Mouse (Mus musculus) midbrain, embryonic 14.5 days (tissue): ENCODE data around the gene Abhd17c. TPM values are rescaled to one million over a fixed set of nuclear protein-coding genes. Genes with fewer than 3 reads are reported as not detected.

Experiments used
- ATAC-seq: fragments of 200-750 bp; cut with Nextera tagmentation; 2 replicates; pipeline ENCODE4 v1.8.0; 2017; ENCODE audit warnings: moderate number of reproducible peaks, moderate library complexity; ENCODE audit not compliant: low FRiP score, low TSS enrichment
- DNase-seq: peaks from one replicate; pipeline ENCODE4 v3.0.0-alpha.2; 2015
- H3K27ac ChIP-seq: fragments of 300-500 bp; sonication (generic); replicated peaks from 2 replicates; pipeline ENCODE4 v1.5.1; 2014; ENCODE audit warnings: mild to moderate bottlenecking, low read depth, low read length, moderate library complexity
- H3K27me3 ChIP-seq: fragments of 300-500 bp; sonication (generic); 2 replicates; pipeline ENCODE4 v1.6.1; 2014; ENCODE audit warnings: low read length, control low read depth, mixed read lengths; ENCODE audit not compliant: control insufficient read depth, insufficient read depth
- H3K36me3 ChIP-seq: fragments of 300-500 bp; sonication (generic); 2 replicates; pipeline ENCODE4 v1.6.1; 2014; ENCODE audit warnings: low read length, control low read depth; ENCODE audit not compliant: control insufficient read depth, insufficient read depth
- H3K4me1 ChIP-seq: fragments of 300-500 bp; sonication (generic); 2 replicates; pipeline ENCODE4 v1.6.1; 2014; ENCODE audit warnings: mild to moderate bottlenecking, antibody characterized with exemption, low read length, control low read depth; ENCODE audit not compliant: control insufficient read depth, insufficient read depth
- H3K4me2 ChIP-seq: fragments of 300-500 bp; sonication (generic); 2 replicates; pipeline ENCODE4 v1.6.1; 2014; ENCODE audit warnings: mild to moderate bottlenecking, low read length, moderate library complexity
- H3K4me3 ChIP-seq: fragments of 300-500 bp; sonication (generic); replicated peaks from 2 replicates; pipeline ENCODE4 v1.5.1; 2014; ENCODE audit warnings: low read depth, low read length
- H3K9ac ChIP-seq: fragments of 300-500 bp; sonication (generic); replicated peaks from 2 replicates; pipeline ENCODE4 v1.6.1; 2014; ENCODE audit warnings: mild to moderate bottlenecking, low read length, moderate library complexity
- H3K9me3 ChIP-seq: fragments of 300-500 bp; sonication (generic); 2 replicates; pipeline ENCODE4 v1.6.1; 2016; ENCODE audit warnings: low read length, control low read depth, mixed read lengths; ENCODE audit not compliant: control insufficient read depth
- WGBS: fragments of 180-500 bp; shearing (Covaris S2); extraction: QIAGEN DNeasy Blood & Tissue Kit; methylation state at CpG from one replicate; pipeline ENCODE4 v1.1.7; 2014; 5-methylcytosine and 5-hydroxymethylcytosine counted together
- polyA plus RNA-seq: library from polyadenylated mRNA; unstranded; fragments of >200 nt; fragmentation: Nextera tagmentation; extraction: Ambion mirVana; gene quantifications from 2 replicates; pipeline ENCODE4 v1.2.1, GENCODE M21; 2014

Abhd17c gene
- 50.3 and 55.7 TPM in 2 replicates for polyA plus RNA-seq

DNA sequence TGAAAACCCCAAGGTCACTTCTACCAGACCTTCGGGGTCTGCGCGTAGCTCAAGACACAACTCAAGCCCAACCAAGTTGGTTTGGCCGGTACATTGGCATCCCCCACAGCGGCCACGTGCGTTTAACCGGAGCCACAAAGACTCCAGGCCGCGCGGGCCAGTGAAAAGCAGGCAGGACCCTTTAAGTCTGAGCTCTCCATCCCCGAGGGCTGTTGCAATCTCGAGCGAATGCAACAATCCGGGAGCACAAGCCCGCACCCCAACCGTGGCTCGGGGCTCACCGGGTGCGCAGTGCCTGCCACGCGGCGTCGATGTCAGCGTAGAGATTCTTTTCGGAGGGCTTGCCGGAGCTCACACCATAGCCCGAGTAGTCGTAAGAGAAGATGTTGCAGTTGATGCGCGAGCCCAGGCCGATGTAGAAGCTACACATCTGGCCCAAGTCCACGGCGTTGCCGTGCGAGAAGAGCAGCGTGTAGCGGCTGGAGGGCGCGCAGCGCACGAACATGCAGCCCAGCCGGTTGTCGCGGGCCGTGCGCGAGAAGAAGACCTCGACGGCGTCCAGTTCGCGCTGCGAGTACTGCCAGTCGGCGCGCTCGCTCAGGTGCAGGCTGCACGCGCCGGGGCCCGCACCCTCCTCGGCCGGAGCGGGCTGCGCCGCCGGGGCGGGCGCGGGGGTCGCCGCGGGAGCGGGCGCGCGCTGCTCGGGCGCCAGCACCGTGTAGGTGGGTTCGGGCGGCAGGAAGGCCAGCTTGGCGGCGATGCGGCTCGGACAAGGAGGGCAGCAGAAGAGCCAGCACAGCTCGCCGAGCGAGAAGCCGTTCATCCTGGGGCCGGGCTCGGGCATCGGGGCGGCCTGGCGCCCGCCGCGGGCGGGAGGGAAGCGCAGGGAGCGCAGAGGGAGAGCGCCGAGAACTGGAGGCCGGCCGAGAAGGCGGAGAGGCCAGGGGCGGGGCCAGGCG lies at the start of gene Abhd17c:
Abhd17c (minus strand) TSS at position 893 of the 959 bp plus-strand sequence.
- H3K9me3 ChIP-seq, result no peaks in the 10 kb centered on the region
- ATAC-seq (peak; percentile 3), DNase-seq (peak; percentile 78)
- WGBS, result under 1% methylated on average over 101 of the region's 109 CpGs
- peak within 1 kb of the TSS; percentile 81 for H3K4me3 ChIP-seq
- no peaks in the 10 kb centered on the region for H3K27me3 ChIP-seq
- H3K36me3 ChIP-seq, result no peaks in the 10 kb centered on the region
- peak within 1 kb of the TSS; percentile 98 for H3K4me2 ChIP-seq
- H3K9ac ChIP-seq, result peak within 1 kb of the TSS; percentile 96
- peak within 1 kb of the TSS; percentile 97 for H3K27ac ChIP-seq
- H3K4me1 ChIP-seq, result peaks cover 36% of the 10 kb centered on the region

DNA sequence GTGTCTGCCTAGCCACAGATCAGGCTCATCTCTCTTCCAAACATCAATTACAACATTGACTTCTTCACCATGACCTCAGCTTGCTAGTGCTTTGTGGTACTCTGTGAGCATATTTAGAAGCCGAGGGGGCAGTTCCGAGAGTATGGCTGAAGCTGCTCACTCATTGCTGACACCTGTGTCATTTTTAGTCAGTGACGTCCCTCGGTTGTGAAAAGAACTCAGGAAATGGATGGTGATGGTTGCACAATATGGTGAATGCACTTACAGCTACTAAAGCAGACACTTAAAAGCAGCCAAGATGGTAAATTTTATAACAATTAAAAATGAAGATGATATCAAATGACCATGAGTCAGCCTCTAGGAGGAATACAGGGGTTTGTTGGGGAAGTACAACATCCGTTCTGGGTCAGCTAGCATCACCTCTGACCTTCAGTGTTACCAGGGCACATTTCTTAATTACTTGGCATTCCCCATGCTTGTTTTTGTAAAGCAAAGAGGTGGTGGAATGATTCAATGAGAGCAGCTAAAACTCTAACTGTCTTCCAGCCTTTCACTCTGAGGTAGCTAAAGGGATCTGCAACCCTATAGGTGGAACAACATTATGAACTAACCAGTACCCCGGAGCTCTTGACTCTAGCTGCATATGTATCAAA lies 45.6 kb upstream of the Abhd17c start:
- Histone ChIP-seq H3K4me1 (no peaks in the 10 kb centered on the region), H3K27ac (no peak overlapping the region), H3K4me3 (no peak overlapping the region), H3K4me2 (no peak overlapping the region), H3K9me3 (no peaks in the 10 kb centered on the region), H3K36me3 (no peaks in the 10 kb centered on the region), H3K9ac (no peak overlapping the region), H3K27me3 (no peaks in the 10 kb centered on the region)
- ATAC-seq, result no peak
- no peak for DNase-seq
- 85% methylated on average over 6 of the region's 6 CpGs for WGBS

DNA sequence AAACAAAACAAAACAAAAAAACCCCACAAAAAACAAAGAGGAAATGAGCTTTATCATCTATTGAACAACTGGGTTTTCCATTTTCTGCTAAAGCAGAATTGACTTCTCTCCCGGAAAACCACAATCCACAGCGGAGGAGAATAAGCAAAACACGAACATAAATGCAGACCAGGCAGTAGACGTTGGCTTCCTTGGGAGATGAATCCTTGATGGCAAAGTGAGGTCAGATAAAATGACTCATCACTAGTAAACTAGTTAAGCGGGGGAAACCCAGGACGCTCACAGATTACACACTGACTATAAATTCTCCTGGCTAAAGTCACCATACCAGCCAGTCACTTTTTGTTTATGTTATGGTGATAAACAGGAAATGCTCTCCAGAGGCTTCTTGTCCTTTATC lies 44.5 kb upstream of the Abhd17c start:
- no peaks in the 10 kb centered on the region for H3K36me3 ChIP-seq
- H3K4me1 ChIP-seq, result no peaks in the 10 kb centered on the region
- H3K4me3 ChIP-seq, result no peak overlapping the region
- no peak overlapping the region for H3K9ac ChIP-seq
- ATAC-seq (no peak), DNase-seq (no peak)
- H3K27me3 ChIP-seq, result no peaks in the 10 kb centered on the region
- WGBS, result 93% methylated on average over 6 of the region's 6 CpGs
- no peak overlapping the region for H3K27ac ChIP-seq
- H3K4me2 ChIP-seq, result no peak overlapping the region
- no peaks in the 10 kb centered on the region for H3K9me3 ChIP-seq

DNA sequence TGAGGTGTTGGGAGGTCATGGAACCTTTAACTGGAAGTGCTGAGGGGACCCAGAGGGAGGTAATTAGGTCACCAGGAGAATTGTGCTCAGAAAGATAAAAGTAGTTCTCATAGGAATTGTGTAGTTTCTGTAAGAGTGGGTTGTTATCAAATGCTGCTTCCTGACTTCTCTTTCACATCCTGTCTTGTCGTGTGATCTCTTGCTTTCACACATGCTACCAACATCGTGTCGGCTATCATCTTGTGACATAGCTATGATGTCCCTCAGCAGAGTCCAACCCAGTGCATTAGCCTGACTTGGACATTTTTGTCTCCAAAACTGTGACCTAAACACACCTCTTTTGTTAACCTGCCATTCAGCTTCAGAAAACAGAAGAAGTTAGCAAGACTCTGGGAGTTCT lies 40.6 kb upstream of the Abhd17c start:
- 89% methylated on average over 3 of the region's 3 CpGs for WGBS
- Histone ChIP-seq H3K9ac (no peak overlapping the region), H3K27ac (no peak overlapping the region), H3K36me3 (no peaks in the 10 kb centered on the region), H3K27me3 (no peaks in the 10 kb centered on the region), H3K4me1 (no peaks in the 10 kb centered on the region), H3K4me3 (no peak overlapping the region), H3K9me3 (no peaks in the 10 kb centered on the region), H3K4me2 (no peak overlapping the region)
- DNase-seq (no peak), ATAC-seq (no peak)

DNA sequence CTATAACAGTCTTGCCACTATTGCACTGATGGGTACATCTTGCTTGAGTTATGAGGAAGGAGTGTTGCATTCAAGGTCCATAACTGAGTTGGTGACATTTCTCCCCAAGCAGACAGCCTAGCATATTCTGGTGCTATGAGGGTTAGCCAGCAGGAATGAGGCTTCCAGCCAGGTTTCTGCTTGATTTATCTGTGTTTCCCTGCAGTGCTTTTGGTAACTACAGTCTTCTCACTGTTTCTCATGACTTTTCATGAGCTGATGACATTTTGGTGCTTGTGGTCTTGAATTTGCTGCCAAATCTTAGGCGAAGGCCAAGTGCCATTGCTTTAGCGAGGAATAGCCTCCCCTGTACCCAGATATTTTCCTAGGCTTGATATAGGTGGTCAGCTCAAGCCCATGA lies 39.8 kb upstream of the Abhd17c start:
- DNase-seq (no peak), ATAC-seq (no peak)
- H3K36me3 ChIP-seq, result no peaks in the 10 kb centered on the region
- H3K4me3 ChIP-seq, result no peak overlapping the region
- H3K4me1 ChIP-seq, result no peaks in the 10 kb centered on the region
- no peak overlapping the region for H3K9ac ChIP-seq
- no peak overlapping the region for H3K4me2 ChIP-seq
- no peak overlapping the region for H3K27ac ChIP-seq
- no peaks in the 10 kb centered on the region for H3K27me3 ChIP-seq
- WGBS, result 90% methylated on average over 2 of the region's 2 CpGs
- H3K9me3 ChIP-seq, result no peaks in the 10 kb centered on the region

DNA sequence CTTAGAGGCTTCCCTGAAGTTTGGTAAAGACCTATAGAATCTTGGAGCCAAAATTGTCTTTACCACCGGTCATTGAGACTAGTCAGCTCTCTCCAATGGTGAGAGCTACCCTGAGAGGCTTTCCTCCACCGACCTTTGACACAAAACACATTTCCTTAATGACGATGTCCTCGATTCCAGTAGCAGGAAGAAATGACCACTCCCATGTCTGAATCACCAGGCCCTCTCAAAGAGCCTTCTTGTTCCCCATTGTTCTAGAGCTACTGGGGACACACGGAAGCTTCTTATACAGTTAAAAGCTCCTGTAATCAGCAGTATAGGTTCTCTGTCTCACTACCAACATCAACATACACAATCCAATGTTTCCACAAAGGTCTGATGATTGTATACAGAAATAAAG lies 36.5 kb upstream of the Abhd17c start:
- Histone ChIP-seq H3K27ac (no peak overlapping the region), H3K4me1 (no peaks in the 10 kb centered on the region), H3K36me3 (no peaks in the 10 kb centered on the region), H3K4me2 (no peak overlapping the region), H3K4me3 (no peak overlapping the region), H3K9ac (no peak overlapping the region), H3K9me3 (no peaks in the 10 kb centered on the region), H3K27me3 (no peaks in the 10 kb centered on the region)
- 84% methylated on average over 5 of the region's 5 CpGs for WGBS
- DNase-seq (no peak), ATAC-seq (no peak)

DNA sequence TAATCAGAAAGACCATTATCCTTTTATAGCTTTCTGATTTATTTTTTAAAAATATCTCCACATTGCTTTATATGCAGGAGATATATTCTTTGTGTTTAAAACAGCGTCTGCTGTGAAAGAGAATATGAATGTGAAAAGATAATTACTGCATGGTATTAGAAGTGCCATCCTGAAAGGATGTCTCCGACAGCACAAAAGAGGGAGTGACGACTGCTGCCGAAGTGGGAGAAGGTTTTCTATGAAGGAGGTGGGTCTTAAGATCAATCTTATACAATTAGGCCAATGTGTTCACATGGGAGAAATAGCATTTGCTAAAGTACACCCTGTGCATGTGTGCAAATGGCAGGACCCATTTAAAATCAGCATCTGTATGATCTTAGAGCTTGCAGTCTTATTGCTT lies 33.5 kb upstream of the Abhd17c start:
- DNase-seq, result no peak
- H3K27ac ChIP-seq, result no peak overlapping the region

DNA sequence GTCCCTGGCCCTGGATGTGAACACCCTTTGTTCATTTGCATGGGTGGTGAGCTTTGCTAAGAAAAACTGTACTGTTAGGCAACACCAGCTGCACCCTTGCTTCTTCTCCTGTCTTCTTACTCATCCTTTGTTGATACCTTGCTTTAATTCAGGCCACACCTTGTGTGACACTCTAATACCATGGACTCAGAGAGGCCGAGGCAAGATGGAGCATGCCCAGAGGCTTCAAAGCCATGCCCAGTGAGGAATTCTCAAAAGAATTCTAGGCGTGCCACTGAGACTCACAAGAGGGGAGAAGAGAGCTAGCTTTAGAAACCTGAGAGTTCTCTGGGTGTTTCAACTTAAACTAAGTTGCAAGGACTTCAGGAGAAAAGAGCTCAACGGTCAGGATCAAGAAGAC lies 33.0 kb upstream of the Abhd17c start:
- Histone ChIP-seq H3K9me3 (no peaks in the 10 kb centered on the region), H3K4me3 (no peak overlapping the region), H3K4me2 (no peak overlapping the region), H3K9ac (no peak overlapping the region), H3K27ac (no peak overlapping the region), H3K27me3 (no peaks in the 10 kb centered on the region), H3K4me1 (no peaks in the 10 kb centered on the region), H3K36me3 (no peaks in the 10 kb centered on the region)
- DNase-seq (no peak), ATAC-seq (no peak)
- WGBS, result 75% methylated on average over 3 of the region's 3 CpGs

More for the DNA sequence above, 33.5 kb upstream of the Abhd17c start:
- no peaks in the 10 kb centered on the region for H3K27me3 ChIP-seq
- no peak overlapping the region for H3K4me2 ChIP-seq
- no peaks in the 10 kb centered on the region for H3K36me3 ChIP-seq
- 72% methylated on average over 4 of the region's 4 CpGs for WGBS
- H3K9me3 ChIP-seq, result no peaks in the 10 kb centered on the region
- no peak for ATAC-seq
- H3K4me3 ChIP-seq, result no peak overlapping the region
- H3K9ac ChIP-seq, result no peak overlapping the region
- H3K4me1 ChIP-seq, result no peaks in the 10 kb centered on the region
